8 mouse cellular contexts compared by ENCODE assay signal in the genomic region with DNA sequence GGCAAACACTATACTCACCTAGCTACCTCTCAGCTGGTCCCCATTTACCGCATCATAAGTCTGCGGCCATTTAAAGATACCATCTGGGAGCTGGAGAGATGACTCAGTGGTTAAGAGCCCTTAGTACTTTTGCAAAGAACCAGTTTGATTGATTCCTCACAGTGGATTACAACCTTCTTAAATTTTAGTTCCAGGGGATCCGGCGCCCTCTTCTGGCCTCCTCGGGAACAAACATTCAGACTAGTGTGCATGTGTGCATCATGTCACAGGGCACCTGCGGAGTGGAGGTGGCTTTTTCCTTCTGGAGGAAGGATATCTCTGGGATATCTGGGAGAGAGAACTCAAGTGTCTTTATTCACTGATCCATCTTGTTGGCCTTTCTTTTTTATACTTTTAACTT. TPM values are rescaled to one million over a fixed set of nuclear protein-coding genes. Genes with fewer than 3 reads are reported as not detected.
A peak's percentile ranks its signal among the peaks of the same experiment; 100 is the strongest.
DNase-seq lines count a peak whose midpoint lies in the region; ATAC-seq and TF ChIP-seq lines count a peak whose summit lies in the region.

No protein-coding gene starts in this region.

- H3K36me3 ChIP-seq in testis, adult 2 months (ENCODE audit: control insufficient read depth, insufficient read depth, low read length), result no peaks in the 10 kb centered on the region
- H3K36me3 ChIP-seq in lung, embryonic 14.5 days (ENCODE audit: insufficient read depth), result no peaks in the 10 kb centered on the region
- H3K36me3 ChIP-seq in spleen, adult 2 months (ENCODE audit: control insufficient read depth, insufficient read depth, low read length), result no peaks in the 10 kb centered on the region

- H3K9ac ChIP-seq in lung, embryonic 14.5 days, result no peak overlapping the region

- DNase-seq in CD4-positive, CD25-positive, alpha-beta regulatory T cell, adult 2 months (ENCODE audit: low read depth, low spot score), result peak; percentile 84
- no peak for DNase-seq in testis, postnatal 14 days (ENCODE audit: low spot score)
- peak; percentile 50 for DNase-seq in embryo, embryonic 10 days (ENCODE audit: low spot score)
- DNase-seq in kidney, postnatal 14 days, result peak; percentile 84
- DNase-seq in lung, embryonic 14.5 days, result peak; percentile 79
- peak; percentile 53 to 64 for DNase-seq in spleen, adult 2 months (ENCODE audit: low read depth in 1 of 2, low spot score in 2 of 2)

- H3K4me1 ChIP-seq in testis, adult 2 months (ENCODE audit: control insufficient read depth, insufficient read depth, low read length), result peaks cover 11% of the 10 kb centered on the region
- no peaks in the 10 kb centered on the region for H3K4me1 ChIP-seq in lung, embryonic 14.5 days (ENCODE audit: insufficient read depth)
- no peaks in the 10 kb centered on the region for H3K4me1 ChIP-seq in spleen, adult 2 months (ENCODE audit: control insufficient read depth, insufficient read depth, insufficient read length)

- TF ChIP-seq POLR2A in testis, adult 2 months (IDR thresholded peaks at IDR 0.05; ENCODE audit: control insufficient read depth, low read depth, low read length), result no peak
- no peak for TF ChIP-seq POLR2A in spleen, adult 2 months (IDR thresholded peaks at IDR 0.05; ENCODE audit: low read depth, low read length)

- TF ChIP-seq CTCF in testis, adult 2 months (IDR thresholded peaks at IDR 0.05; ENCODE audit: control insufficient read depth, insufficient read depth, insufficient replicate concordance, low read depth, low read length), result peak; percentile 45; the same call in 1 of the 2 replicates
- peak; percentile 70 for TF ChIP-seq CTCF in lung, embryonic 14.5 days (IDR thresholded peaks at IDR 0.05; ENCODE audit: low read depth)
- peak; percentile 43; the same call in 1 of the 2 replicates for TF ChIP-seq CTCF in spleen, adult 2 months (IDR thresholded peaks at IDR 0.05; ENCODE audit: extremely low read depth, insufficient read depth, insufficient read length, insufficient replicate concordance)

- no peak overlapping the region for H3K27ac ChIP-seq in testis, adult 2 months (ENCODE audit: control insufficient read depth, insufficient read depth, low read depth, low read length)
- H3K27ac ChIP-seq in lung, embryonic 14.5 days (ENCODE audit: low read depth), result no peak overlapping the region
- no peak overlapping the region for H3K27ac ChIP-seq in spleen, adult 2 months (ENCODE audit: insufficient read depth, low read length)

- no peak overlapping the region for H3K4me2 ChIP-seq in lung, embryonic 14.5 days

- no peaks in the 10 kb centered on the region for H3K9me3 ChIP-seq in lung, embryonic 14.5 days (ENCODE audit: low read depth, low read length)

- no peak for ATAC-seq in CD4-positive, CD25-positive, alpha-beta regulatory T cell, adult 4 months
- ATAC-seq in lung, embryonic 14.5 days (ENCODE audit: insufficient read depth), result no peak

- 22% methylated on average over 6 of the region's 6 CpGs for WGBS in lung, embryonic 14.5 days
- 21% methylated on average over 6 of the region's 6 CpGs for WGBS in spleen, adult 2 months

- H3K27me3 ChIP-seq in testis, adult 2 months (ENCODE audit: control insufficient read depth, insufficient read depth, low read length), result no peaks in the 10 kb centered on the region
- H3K27me3 ChIP-seq in lung, embryonic 14.5 days (ENCODE audit: insufficient read depth, low read length), result no peaks in the 10 kb centered on the region
- H3K27me3 ChIP-seq in spleen, adult 2 months (ENCODE audit: control insufficient read depth, insufficient read depth, low read length), result no peaks in the 10 kb centered on the region

- H3K4me3 ChIP-seq in testis, adult 2 months (ENCODE audit: control insufficient read depth, low read depth, low read length), result no peak overlapping the region
- H3K4me3 ChIP-seq in lung, embryonic 14.5 days (ENCODE audit: low read depth, low read length), result no peak overlapping the region
- no peak overlapping the region for H3K4me3 ChIP-seq in spleen, adult 2 months (ENCODE audit: extremely low read depth, insufficient read depth, insufficient read length)

RNA-seq across cellular contexts. Expression of gene Letmd1, which starts 5.1 kb away (rescaled TPM):
- polyA plus RNA-seq in CD4-positive, CD25-positive, alpha-beta regulatory T cell, adult 4 months (2017; shearing (Covaris generic)), result 10 to 100 TPM; 52.3 to 82.7 TPM
- polyA plus RNA-seq in testis, adult 2 months (2012; rRNA removed), result 18.8 and 20.0 TPM in 2 replicates
- 20.6 and 22.9 TPM in 2 replicates for polyA plus RNA-seq in lung, embryonic 14.5 days (2014; fragmentation: Nextera tagmentation; extraction: Ambion mirVana)
- 35.4 and 41.9 TPM in 2 replicates for polyA plus RNA-seq in spleen, adult 2 months (2012; rRNA removed)

RNA-seq across cellular contexts. Expression of gene Csrnp2, which starts 31.6 kb away (rescaled TPM):
- 1 to 10 TPM; 1.8 to 2.5 TPM for polyA plus RNA-seq in CD4-positive, CD25-positive, alpha-beta regulatory T cell, adult 4 months (2017; shearing (Covaris generic))
- polyA plus RNA-seq in testis, adult 2 months (2012; rRNA removed), result 12.2 and 12.5 TPM in 2 replicates
- polyA plus RNA-seq in lung, embryonic 14.5 days (2014; fragmentation: Nextera tagmentation; extraction: Ambion mirVana), result 15.7 and 18.0 TPM in 2 replicates
- 1.7 and 2.0 TPM in 2 replicates for polyA plus RNA-seq in spleen, adult 2 months (2012; rRNA removed)

RNA-seq across cellular contexts. Expression of gene Slc11a2, which starts 38.8 kb away (rescaled TPM):
- polyA plus RNA-seq in CD4-positive, CD25-positive, alpha-beta regulatory T cell, adult 4 months (2017; shearing (Covaris generic)), result 10 to 100 TPM; 31.4 to 39.1 TPM
- polyA plus RNA-seq in testis, adult 2 months (2012; rRNA removed), result 29.3 and 38.4 TPM in 2 replicates
- polyA plus RNA-seq in lung, embryonic 14.5 days (2014; fragmentation: Nextera tagmentation; extraction: Ambion mirVana), result 17.8 and 21.6 TPM in 2 replicates
- 24.9 and 27.4 TPM in 2 replicates for polyA plus RNA-seq in spleen, adult 2 months (2012; rRNA removed)

RNA-seq across cellular contexts. Expression of gene Gm5475, which starts 41.8 kb away (rescaled TPM):
- not detected for polyA plus RNA-seq in CD4-positive, CD25-positive, alpha-beta regulatory T cell, adult 4 months (2017; shearing (Covaris generic))
- polyA plus RNA-seq in testis, adult 2 months (2012; rRNA removed), result 0.19 and 0.30 TPM in 2 replicates
- not detected in 2 replicates for polyA plus RNA-seq in lung, embryonic 14.5 days (2014; fragmentation: Nextera tagmentation; extraction: Ambion mirVana)
- 0.04 TPM in 1 of 2 replicates, not detected in the other for polyA plus RNA-seq in spleen, adult 2 months (2012; rRNA removed)
